Mouse (Mus musculus) spleen, postnatal 14 days (tissue): ENCODE results near the gene Zfp385b.
"Not testable (repeated sequence)": the region's sequence is repeated elsewhere in the genome, so short reads cannot be mapped to it uniquely, and the experiment has no call there.

ENCODE experiments used
- DNase-seq, 2 experiments: peaks; one replicate each; pipeline ENCODE4 v3.0.0; 2021 to 2022; ENCODE audit warnings: low spot score in 2 of 2

Gene Zfp385b

DNA sequence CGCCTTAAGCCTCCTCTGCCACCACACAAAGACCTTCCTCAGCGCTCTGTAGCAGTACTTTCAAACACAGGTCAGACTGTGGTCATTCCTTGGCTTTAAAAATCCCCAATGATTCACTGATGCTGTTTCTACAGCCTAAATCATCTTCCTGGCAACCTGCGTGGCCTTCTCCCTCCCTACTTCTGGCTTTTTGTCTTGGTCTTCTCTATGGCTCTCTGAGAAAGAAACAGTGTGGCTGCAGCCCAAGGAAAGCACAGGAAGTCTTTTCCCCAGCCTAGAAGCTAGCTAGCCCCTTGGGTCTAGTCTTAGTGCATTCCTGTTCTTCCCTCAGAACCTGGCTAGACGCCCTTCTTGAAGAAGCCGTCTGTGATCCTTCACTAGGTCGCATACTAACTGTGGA is 359.4 kb downstream of the Zfp385b start:
- DNase-seq, result no peak

DNA sequence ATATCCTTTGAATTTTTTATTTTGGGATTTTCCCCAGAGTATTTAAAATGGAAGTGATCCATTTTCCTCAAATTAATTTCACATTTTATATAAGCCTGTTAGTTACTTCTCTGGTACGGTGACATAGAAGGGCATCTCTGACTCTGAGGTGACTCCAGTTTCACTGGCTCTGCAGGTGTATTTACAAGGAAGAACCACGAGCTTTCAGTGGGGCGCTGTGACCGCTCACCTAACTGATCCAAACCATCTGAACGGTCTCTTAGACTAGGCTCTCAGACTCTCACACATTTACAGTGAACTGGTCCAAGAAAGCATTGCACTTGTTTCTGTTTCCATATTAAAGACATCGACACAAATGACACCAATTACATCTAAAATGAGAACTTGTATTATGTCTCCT is 361.0 kb downstream of the Zfp385b start:
- no peak for DNase-seq

DNA sequence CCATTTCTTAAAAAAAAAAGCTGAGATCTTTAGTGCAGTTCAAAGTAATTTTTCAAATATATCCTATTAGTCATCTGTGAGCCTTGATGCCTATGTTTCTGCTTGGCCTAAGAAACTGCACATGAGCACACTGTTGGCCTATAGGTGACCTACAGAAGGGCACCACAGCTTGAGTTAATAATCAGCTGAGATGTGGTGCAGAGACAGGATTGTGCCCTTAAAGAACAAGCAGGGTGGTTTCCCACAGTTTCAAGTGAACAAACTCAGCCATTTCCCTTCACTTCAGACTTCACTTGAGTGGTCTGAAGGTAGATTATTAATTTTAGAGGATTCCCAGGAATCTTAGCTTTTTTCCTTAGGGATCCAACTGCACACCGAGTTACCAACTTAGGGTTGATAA is 362.3 kb downstream of the Zfp385b start:
- no peak for DNase-seq

GRCm38 (mm10) chr2:77456602-77457001 is 362.8 kb downstream of the Zfp385b start:
- no peak for DNase-seq

DNA sequence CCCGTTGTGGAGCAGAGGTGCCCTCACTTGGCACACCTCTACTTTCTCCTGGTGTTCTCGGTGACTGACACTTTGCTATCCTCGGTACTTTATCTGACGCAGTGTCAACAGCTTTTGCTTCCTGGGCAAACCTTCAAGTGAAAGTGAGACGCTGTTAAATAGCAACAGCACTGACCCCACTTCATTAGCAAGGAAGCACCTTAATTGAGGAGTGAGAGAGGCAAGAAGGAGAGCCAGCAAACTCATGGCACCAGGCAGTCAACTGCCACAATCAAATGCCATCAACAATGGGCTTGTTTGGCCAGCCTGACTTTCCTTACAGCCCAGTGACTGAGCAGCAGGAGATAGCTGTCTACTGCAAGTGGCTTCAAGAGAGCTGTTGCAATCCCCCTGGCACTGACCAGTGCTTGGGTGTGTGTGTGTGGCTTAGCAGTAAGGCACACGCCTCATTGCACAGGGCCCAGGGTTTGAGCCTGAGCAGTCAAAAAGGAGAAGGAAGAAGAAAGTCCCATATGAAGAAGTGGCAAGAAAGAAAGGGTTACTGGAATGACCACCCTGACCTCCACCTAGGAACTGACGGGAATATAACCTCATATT is 365.0 kb downstream of the Zfp385b start:
- DNase-seq, result no peak

GRCm38 (mm10) chr2:77453786-77454185 is 365.7 kb downstream of the Zfp385b start:
- no peak for DNase-seq

DNA sequence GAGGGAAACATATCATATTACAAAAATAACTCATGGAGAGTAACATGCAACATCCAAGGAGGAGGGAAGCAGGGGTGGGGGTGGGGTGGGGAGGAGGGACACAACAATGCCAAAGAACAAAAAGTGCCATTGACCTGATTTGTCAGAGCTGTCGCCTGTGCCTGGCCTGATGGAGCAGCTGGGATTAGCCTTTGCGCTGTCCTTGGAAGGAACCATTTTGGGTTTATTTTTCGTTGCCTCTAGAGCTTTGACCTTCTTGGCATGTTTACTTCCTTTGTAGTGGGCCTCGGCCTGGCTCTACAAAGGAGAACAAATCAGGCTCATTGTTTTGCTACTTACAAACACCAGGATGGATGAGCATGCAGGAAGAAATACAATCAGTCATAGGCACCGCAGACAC is 369.4 kb downstream of the Zfp385b start:
- DNase-seq, result not testable (repeated sequence)

- DNase-seq, result no peak
Observed at GRCm38 (mm10) chr2:77448951-77449480, 370.4 kb downstream of the Zfp385b start.

DNA sequence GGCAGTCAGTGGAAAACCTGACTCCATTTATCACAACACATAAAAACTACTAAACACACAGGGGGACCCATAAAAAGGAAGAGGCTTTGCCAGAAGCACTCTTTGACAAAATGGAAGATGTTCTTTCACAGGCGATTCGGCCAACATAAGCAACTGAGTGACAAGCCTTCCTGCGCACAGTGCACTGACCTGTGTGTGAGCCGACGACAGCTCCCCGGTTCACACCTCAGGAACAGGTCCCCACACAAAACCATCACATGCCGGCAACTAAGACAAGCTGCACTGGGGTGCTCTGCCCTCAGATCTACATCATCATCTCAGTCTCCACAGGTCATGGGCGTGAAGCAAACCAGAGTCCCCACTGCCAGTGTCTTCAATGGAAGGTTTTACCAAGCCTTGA is 375.2 kb downstream of the Zfp385b start:
- DNase-seq, result no peak

DNA sequence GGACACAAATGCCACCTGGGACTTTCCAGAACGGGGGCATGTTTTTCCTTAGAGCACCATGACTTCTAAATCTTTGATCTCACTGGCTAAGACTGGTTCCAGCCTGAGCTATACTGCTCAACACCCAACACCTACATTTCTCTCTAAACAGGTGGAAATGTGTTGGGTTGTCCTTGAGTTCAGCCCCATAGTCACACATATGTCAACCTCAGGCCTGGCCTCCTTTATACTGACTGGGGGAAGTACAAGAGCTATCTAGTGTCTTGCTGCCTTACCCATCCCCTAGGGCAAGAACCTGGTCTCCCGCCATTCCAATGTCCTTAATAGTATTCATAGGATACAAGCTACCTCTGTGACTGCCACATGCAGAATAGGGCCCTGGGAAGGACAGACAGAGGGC is 378.8 kb downstream of the Zfp385b start:
- DNase-seq, result no peak

GRCm38 (mm10) chr2:77436241-77436759 is 383.1 kb downstream of the Zfp385b start:
- no peak for DNase-seq

DNA sequence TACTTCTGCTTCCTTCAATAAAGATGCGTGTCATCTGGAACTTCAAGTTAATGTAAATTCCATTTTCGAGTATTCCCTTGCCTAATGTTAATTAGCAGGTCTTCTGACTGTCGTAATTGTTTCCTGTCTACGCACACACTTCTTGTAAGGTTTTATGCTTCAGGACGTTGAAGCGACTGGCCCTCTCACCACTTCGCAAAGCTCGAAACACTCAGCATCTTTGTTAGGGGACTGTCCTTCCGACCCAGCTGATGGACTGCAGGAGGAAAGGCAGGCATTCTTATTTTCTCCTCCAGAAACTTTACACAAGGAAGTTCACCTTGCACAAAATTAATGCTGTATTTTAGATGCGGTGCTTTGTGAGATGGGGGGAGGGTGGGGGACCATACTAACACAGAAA is 400.0 kb downstream of the Zfp385b start:
- DNase-seq, result no peak

GRCm38 (mm10) chr2:77418078-77418477 is 401.4 kb downstream of the Zfp385b start:
- no peak for DNase-seq

- no peak for DNase-seq
Observed at GRCm38 (mm10) chr2:77412171-77412570, 407.3 kb downstream of the Zfp385b start.

DNA sequence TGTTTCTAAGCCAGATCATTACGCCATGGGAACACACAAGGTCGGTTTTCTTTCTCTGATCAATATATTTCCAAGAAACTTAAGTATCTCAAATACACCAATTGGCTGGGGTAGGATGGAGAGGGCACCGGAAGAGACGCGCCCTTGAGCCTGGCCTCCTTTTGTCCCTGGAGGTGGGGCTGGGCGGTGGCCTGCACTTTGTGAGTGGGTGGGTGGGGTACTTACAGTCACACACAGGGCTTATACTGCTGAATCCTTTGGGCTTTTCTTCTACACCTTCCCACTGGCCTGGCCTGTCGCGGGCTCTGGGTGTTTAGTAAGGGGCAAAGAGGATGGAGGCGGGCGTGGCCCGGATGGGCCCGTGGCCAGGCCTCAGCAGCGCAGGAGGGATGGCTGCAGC is 407.8 kb downstream of the Zfp385b start:
- DNase-seq, result no peak

DNA sequence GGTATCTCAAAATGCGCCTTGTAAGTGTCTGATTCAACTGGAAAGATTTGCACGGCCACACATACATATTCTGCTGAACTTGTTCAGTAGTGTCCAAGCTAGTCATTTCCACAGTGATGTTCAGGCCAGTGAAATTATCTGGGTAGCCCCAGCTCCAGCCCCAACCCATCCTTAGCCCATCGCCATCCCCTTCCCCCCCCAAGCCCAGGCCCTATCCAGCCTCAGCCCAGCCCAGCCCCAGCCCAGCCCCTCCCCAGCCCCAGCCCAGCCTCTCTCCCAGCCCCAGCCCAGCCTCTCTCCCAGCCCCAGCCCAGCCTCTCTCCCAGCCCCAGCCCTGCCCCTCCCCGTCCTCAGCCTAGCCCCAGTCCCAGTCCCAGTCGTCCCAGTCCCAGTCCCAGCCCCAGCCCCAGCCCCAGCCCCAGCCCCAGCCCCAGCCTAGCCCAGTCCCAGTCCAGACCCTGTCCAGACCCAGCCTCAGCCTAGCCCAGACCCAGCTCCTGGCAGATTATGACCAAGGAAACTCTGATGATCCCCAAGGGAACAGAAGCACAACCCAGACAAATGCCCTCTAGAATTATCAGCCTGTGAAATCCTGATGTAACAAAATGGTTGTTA is 409.8 kb downstream of the Zfp385b start:
- DNase-seq, result no peak

GRCm38 (mm10) chr2:77408972-77409371 is 410.5 kb downstream of the Zfp385b start:
- DNase-seq, result no peak

GRCm38 (mm10) chr2:77402329-77402728 is 417.1 kb downstream of the Zfp385b start:
- DNase-seq, result no peak

DNA sequence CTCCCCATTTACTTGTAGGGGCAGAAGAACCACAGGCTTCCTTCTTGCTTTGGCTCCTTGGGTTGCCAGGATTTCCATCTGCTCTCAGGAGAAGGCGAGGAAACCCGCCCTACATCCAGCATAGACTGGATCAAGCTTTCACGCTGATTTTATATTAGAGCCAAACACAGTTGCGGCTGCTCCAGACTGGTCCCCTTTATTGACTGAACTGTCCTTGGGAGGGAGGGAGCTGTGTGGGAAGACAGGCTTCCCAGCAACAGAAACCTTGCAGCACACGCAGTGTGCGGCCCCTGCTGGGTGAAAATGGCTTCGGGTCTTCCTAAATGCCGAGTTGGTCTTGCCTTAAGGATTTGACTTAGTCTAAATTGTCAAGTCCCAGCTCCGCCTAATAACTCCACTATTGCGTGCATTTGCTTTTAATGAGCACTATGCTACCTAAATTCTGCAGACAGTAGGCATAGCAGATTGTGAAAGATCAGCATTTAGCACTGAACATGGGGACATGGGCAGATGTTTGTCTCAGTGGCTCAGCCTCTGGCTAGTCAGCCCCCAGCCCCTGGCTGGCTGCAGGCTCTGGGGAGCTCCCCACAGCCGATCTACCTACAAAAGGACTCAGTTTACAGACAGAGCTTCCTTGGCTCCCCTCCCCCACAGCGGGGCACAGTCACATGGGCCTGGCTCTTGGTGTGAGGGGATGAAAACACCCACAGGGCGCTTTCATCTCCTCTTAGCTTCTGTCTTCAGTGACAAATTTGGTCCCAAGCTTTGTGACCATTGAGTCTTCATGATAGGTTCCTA is 417.8 kb downstream of the Zfp385b start:
- no peak for DNase-seq

- DNase-seq, result no peak
Observed at GRCm38 (mm10) chr2:77393881-77394280, 425.6 kb downstream of the Zfp385b start.

DNA sequence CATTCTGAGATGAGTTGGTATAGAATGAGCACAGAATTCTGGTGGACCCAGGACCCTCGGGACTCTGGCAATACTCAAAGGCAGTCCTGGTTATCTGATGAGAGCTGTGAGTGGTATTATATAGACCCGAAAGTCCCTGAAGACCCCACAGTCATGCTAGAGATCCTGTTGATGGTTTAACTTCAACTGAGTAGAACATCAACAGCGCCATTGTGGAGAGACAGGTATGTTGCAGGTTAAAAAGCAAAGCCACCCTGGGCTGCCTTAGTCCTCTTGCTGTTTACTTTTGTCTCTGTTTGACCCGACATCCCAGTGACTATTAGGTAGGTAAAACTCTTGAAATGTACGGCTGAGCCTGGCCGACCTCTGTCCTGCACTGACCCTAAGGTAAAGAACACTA is 431.3 kb downstream of the Zfp385b start:
- no peak for DNase-seq

- DNase-seq, result no peak
Observed at GRCm38 (mm10) chr2:77386515-77386914, 432.9 kb downstream of the Zfp385b start.

DNA sequence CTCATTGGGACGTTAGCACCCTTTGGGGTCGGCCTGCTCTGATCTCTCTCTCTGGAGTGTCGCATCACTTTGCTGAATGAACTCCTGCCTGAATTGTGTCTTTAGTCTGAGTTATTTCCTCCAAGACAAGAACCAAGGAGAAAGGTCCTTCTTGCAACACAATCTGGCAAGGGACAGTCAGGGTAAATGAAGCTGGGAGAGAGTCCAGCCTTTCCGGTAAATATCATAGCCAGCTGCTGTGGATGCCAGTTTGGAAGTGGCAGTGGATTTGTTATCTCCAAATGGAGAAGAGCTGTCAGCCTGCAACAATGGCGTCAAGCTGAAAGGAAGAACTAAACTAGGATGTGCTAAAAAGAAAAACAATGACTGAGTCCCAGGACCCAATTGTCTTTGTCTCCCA is 436.7 kb downstream of the Zfp385b start:
- DNase-seq, result no peak
